Mouse (Mus musculus) liver, embryonic 16.5 days (tissue): ENCODE results near the gene Hist1h3h. TPM values are rescaled to one million over a fixed set of nuclear protein-coding genes. Genes with fewer than 3 reads are reported as not detected.

Experiments used
- ATAC-seq: fragments of 200-750 bp; cut with Nextera tagmentation; 2 replicates; pipeline ENCODE4 v1.8.0; 2017; ENCODE audit warnings: low read depth, mild to moderate bottlenecking, moderate number of reproducible peaks, moderate library complexity
- H3K27ac ChIP-seq: fragments of 300-500 bp; sonication (generic); 2 replicates; pipeline ENCODE4 v1.5.1; 2014; ENCODE audit warnings: mild to moderate bottlenecking, low read length
- H3K27me3 ChIP-seq: fragments of 300-500 bp; sonication (generic); 2 replicates; pipeline ENCODE4 v1.6.1; 2014; ENCODE audit warnings: low read depth, low read length, mixed read lengths; ENCODE audit not compliant: control insufficient read depth, insufficient read depth
- H3K36me3 ChIP-seq: fragments of 300-500 bp; sonication (generic); 2 replicates; pipeline ENCODE4 v1.6.1; 2014; ENCODE audit warnings: mild to moderate bottlenecking; ENCODE audit not compliant: control insufficient read depth, insufficient read depth
- H3K4me1 ChIP-seq: fragments of 300-500 bp; sonication (generic); 2 replicates; pipeline ENCODE4 v1.6.1; 2014; ENCODE audit warnings: low read depth, low read length, mixed read lengths; ENCODE audit not compliant: control insufficient read depth
- H3K4me2 ChIP-seq: fragments of 300-500 bp; sonication (generic); 2 replicates; pipeline ENCODE4 v1.6.1; 2014; ENCODE audit warnings: low read depth, low read length, mixed read lengths
- H3K4me3 ChIP-seq: fragments of 300-500 bp; sonication (generic); 2 replicates; pipeline ENCODE4 v1.5.1; 2014; ENCODE audit warnings: low read depth, mild to moderate bottlenecking, low read length
- H3K9ac ChIP-seq: fragments of 300-500 bp; sonication (generic); 2 replicates; pipeline ENCODE4 v1.6.1; 2014; ENCODE audit warnings: low read depth, low read length
- H3K9me3 ChIP-seq: fragments of 300-500 bp; sonication (generic); replicated peaks from 2 replicates; pipeline ENCODE4 v1.6.1; 2016; ENCODE audit warnings: low read length; ENCODE audit not compliant: control insufficient read depth
- WGBS: fragments of 180-500 bp; shearing (Covaris S2); extraction: QIAGEN DNeasy Blood & Tissue Kit; methylation state at CpG from one replicate; pipeline ENCODE4 v1.1.7; 2014; ENCODE audit not compliant: insufficient replicate concordance; 5-methylcytosine and 5-hydroxymethylcytosine counted together
- microRNA-seq: library from miRNA; unstranded; fragments of <30 nt; microRNA quantifications from one replicate; pipeline ENCODE4, GENCODE M21; 2016
- polyA plus RNA-seq: library from polyadenylated mRNA; unstranded; fragments of >200 nt; fragmentation: Nextera tagmentation; extraction: Ambion mirVana; gene quantifications from 2 replicates; pipeline ENCODE4 v1.2.1, GENCODE M21; 2015

Gene Hist1h3h
- polyA plus RNA-seq, 1 experiment from 2014 or later, result 4.4 TPM

- ATAC-seq, result no peak
- peaks cover 5% of the 10 kb centered on the region for H3K4me1 ChIP-seq
- H3K4me3 ChIP-seq, result peak overlapping the region; percentile 57
- no peaks in the 10 kb centered on the region for H3K27me3 ChIP-seq
- peak overlapping the region; percentile 55 for H3K4me2 ChIP-seq
- H3K36me3 ChIP-seq, result no peaks in the 10 kb centered on the region
- H3K9ac ChIP-seq, result peak overlapping the region; percentile 42; the same call in 1 of the 2 replicates
- WGBS, result 53% methylated on average over 1 of the region's 1 CpGs
- H3K27ac ChIP-seq, result peak overlapping the region; percentile 86; the same call in 1 of the 2 replicates
- no peaks in the 10 kb centered on the region for H3K9me3 ChIP-seq
Measured at GRCm38 (mm10) chr13:21755707-21756106, 38.2 kb downstream of the Hist1h3h start.

Small RNAs within 50 kb of the gene (microRNA-seq; reads per million reads assigned to microRNA genes)
- gene Gm44357 (not detected), gene Gm44367 (not detected), gene Gm44454 (not detected)

Other genes with a start within 250 kb of the Hist1h3h start
- 0.79 and 1.0 TPM in 2 replicates for gene Nkapl, start 249.2 kb upstream of the Hist1h3h start, polyA plus RNA-seq
- gene Zkscan4, start 238.8 kb upstream of the Hist1h3h start, polyA plus RNA-seq, result 0.44 TPM in 2 replicates
- gene Gm10065, start 238.2 kb upstream of the Hist1h3h start, polyA plus RNA-seq, result not detected in 2 replicates
- 0.62 and 0.70 TPM in 2 replicates for gene AK157302, start 222.4 kb upstream of the Hist1h3h start, polyA plus RNA-seq
- 4.7 and 5.5 TPM in 2 replicates for gene Gm11273, start 216.2 kb upstream of the Hist1h3h start, polyA plus RNA-seq
- 1.0 and 1.2 TPM in 2 replicates for gene Zkscan8, start 186.5 kb upstream of the Hist1h3h start, polyA plus RNA-seq
- 0.04 TPM in 1 of 2 replicates, not detected in the other for gene Olfr1366, start 174.9 kb upstream of the Hist1h3h start, polyA plus RNA-seq
- not detected in 2 replicates for gene Olfr1535, start 157.8 kb upstream of the Hist1h3h start, polyA plus RNA-seq
- gene Olfr1364, start 135.9 kb upstream of the Hist1h3h start, polyA plus RNA-seq, result not detected in 2 replicates
- gene Olfr1362, start 103.6 kb upstream of the Hist1h3h start, polyA plus RNA-seq, result not detected in 2 replicates
- gene Olfr11, start 75.1 kb upstream of the Hist1h3h start, polyA plus RNA-seq, result not detected in 2 replicates
- gene Olfr1361, start 54.3 kb upstream of the Hist1h3h start, polyA plus RNA-seq, result not detected in 2 replicates
- gene Olfr1360, start 40.3 kb upstream of the Hist1h3h start, polyA plus RNA-seq, result not detected in 2 replicates
- gene Olfr1359, start 19.5 kb upstream of the Hist1h3h start, polyA plus RNA-seq, result not detected in 2 replicates
- gene Hist1h2bl, start 1.5 kb upstream of the Hist1h3h start, polyA plus RNA-seq, result 3.5 and 6.2 TPM in 2 replicates
- gene Hist1h2ai, start 1.2 kb upstream of the Hist1h3h start, polyA plus RNA-seq, result 18.6 and 20.0 TPM in 2 replicates
- 5.9 and 9.8 TPM in 2 replicates for gene Hist1h2bm, start 4.4 kb downstream of the Hist1h3h start, polyA plus RNA-seq
- gene Hist1h4j, start 17.4 kb downstream of the Hist1h3h start, polyA plus RNA-seq, result 0.99 and 1.0 TPM in 2 replicates
- 5.0 and 6.3 TPM in 2 replicates for gene Hist1h4k, start 32.8 kb downstream of the Hist1h3h start, polyA plus RNA-seq
- 40.9 and 50.2 TPM in 2 replicates for gene Hist1h2ak, start 36.2 kb downstream of the Hist1h3h start, polyA plus RNA-seq
- 8.1 and 12.9 TPM in 2 replicates for gene Hist1h2bn, start 36.5 kb downstream of the Hist1h3h start, polyA plus RNA-seq
- gene Hist1h1b, start 63.0 kb downstream of the Hist1h3h start, polyA plus RNA-seq, result 22.9 and 30.4 TPM in 2 replicates
- gene Hist1h3i, start 65.7 kb downstream of the Hist1h3h start, polyA plus RNA-seq, result 158 and 190 TPM in 2 replicates
- gene Hist1h2an, start 69.6 kb downstream of the Hist1h3h start, polyA plus RNA-seq, result 10.1 and 14.1 TPM in 2 replicates
- gene Hist1h2bp, start 69.8 kb downstream of the Hist1h3h start, polyA plus RNA-seq, result 3.8 and 7.6 TPM in 2 replicates
- 25.4 and 31.7 TPM in 2 replicates for gene Hist1h2bq, start 92.5 kb downstream of the Hist1h3h start, polyA plus RNA-seq
- gene Hist1h2ao, start 92.8 kb downstream of the Hist1h3h start, polyA plus RNA-seq, result 2.1 TPM in 1 of 2 replicates, not detected in the other
- not detected in 2 replicates for gene Hist1h4m, start 94.1 kb downstream of the Hist1h3h start, polyA plus RNA-seq
- gene Hist1h4n, start 114.5 kb downstream of the Hist1h3h start, polyA plus RNA-seq, result 25.5 and 40.3 TPM in 2 replicates
- gene Hist1h2ap, start 115.8 kb downstream of the Hist1h3h start, polyA plus RNA-seq, result 3,914 and 4,206 TPM in 2 replicates
- 24.7 and 33.6 TPM in 2 replicates for gene Hist1h2br, start 116.1 kb downstream of the Hist1h3h start, polyA plus RNA-seq
- 0.55 and 0.56 TPM in 2 replicates for gene Zfp184, start 227.4 kb downstream of the Hist1h3h start, polyA plus RNA-seq